Mouse (Mus musculus): ENCODE data around the gene Ptger2. TPM values are rescaled to one million over a fixed set of nuclear protein-coding genes. Genes with fewer than 3 reads are reported as not detected.
"Not testable (repeated sequence)": the region's sequence is repeated elsewhere in the genome, so short reads cannot be mapped to it uniquely, and the experiment has no call there.

Ptger2 gene
- polyA plus RNA-seq (2014; fragmentation: Nextera tagmentation; extraction: Ambion mirVana), result 0.12 TPM in 1 of 2 replicates, not detected in the other

DNA sequence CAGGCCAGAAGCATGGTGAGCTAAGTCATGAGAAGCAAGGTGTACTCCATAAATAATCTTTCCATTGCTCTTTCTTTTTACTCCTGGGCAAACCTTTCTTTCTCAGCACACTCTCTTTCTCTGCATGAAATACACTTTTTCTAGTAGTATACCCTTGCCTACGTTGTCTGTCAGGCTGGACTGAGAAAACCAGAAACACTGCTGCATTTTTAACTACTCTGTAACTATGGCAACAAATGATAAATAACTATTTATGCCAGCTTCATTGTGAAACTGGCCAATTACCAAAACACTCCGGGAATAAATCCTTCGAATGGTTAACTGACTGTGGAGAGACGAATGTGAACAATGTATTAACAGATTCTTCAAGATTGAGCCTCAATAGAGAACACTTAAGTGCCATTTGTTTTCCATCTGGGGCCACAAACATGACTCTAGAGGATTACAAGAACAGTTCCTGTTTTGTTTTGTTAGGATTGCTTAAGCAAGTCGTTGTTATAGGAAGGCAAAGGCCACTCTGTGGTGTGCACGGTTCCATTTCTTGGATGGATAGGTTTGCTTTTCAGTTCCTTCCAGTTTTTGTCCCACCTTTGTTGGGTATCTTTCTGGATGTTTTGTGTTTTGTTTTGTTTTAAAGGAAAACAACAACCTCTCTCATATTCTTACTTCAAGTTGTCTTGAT is at the start of gene Ptger2:
Gene Ptger2, plus strand, starts transcription at position 522 of the 682 bp plus-strand sequence.
- not testable (repeated sequence) for ATAC-seq (ENCODE audit: low FRiP score); DNase-seq (ENCODE audit: low spot score, missing footprints); H3K9me3 ChIP-seq (ENCODE audit: control insufficient read depth, low read length); H3K4me1 ChIP-seq (ENCODE audit: control insufficient read depth, insufficient read depth, low read length); H3K36me3 ChIP-seq (ENCODE audit: control insufficient read depth, insufficient read depth, low read length); H3K27ac ChIP-seq (ENCODE audit: low read depth, low read length)
- 48% methylated on average over 6 of the region's 6 CpGs for WGBS
- Histone ChIP-seq H3K4me3 (ENCODE audit: low read depth, low read length) (peak within 1 kb of the TSS; percentile 34), H3K27me3 (ENCODE audit: control insufficient read depth, insufficient read depth, low read length) (peaks cover 14% of the 10 kb centered on the region), H3K9ac (ENCODE audit: low read length) (peak within 1 kb of the TSS; percentile 47; the same call in 1 of the 2 replicates), H3K4me2 (peak within 1 kb of the TSS; percentile 69)

DNA sequence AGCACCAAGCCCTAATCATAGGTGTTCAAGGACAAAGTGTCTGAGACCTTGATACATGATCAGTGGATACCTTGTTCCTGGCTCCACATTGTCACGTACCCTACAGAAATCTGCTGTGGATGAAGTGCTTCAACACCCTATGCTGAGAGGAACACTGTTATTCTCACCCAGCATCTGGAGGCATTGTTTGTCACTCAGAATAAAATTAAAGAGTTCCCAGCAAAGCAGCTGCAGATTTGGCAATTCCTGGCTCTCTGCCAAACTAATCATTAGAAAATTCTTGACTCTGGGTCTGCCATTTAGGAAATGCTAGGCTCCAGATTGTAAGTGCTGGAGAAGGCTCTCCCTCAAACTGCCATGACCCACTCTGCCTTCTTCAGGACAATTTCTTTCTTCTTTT is 27.2 kb upstream of the Ptger2 start:
- H3K4me1 ChIP-seq (ENCODE audit: control insufficient read depth, insufficient read depth, low read length), result no peaks in the 10 kb centered on the region
- H3K9me3 ChIP-seq (ENCODE audit: control insufficient read depth, low read length), result no peaks in the 10 kb centered on the region
- no peak overlapping the region for H3K27ac ChIP-seq (ENCODE audit: low read depth, low read length)
- H3K27me3 ChIP-seq (ENCODE audit: control insufficient read depth, insufficient read depth, low read length), result no peaks in the 10 kb centered on the region
- no peak overlapping the region for H3K4me3 ChIP-seq (ENCODE audit: low read depth, low read length)
- 91% methylated on average over 1 of the region's 1 CpGs for WGBS
- no peaks in the 10 kb centered on the region for H3K36me3 ChIP-seq (ENCODE audit: control insufficient read depth, insufficient read depth, low read length)
- no peak overlapping the region for H3K9ac ChIP-seq (ENCODE audit: low read length)
- DNase-seq (ENCODE audit: low spot score, missing footprints), result no peak
- no peak overlapping the region for H3K4me2 ChIP-seq
- ATAC-seq (ENCODE audit: low FRiP score), result no peak

DNA sequence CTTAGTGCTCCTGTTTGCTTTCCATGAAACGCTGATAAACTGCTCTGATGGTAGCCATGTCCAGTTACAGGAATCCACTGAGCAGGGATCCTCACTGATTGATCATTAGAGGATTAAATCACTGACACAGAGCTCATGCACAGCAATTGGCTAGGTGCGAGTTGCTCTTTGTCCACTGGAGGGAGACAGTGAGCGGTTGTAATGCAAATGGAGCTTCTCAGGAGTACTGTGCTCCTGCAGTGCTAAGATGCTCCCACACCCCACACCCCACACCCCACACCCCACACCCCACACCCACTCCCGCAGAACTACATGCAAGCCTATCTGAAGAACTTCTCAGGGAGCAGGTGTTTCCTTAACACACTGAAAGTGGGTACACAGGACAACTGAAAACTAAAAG is 10.7 kb upstream of the Ptger2 start:
- not testable (repeated sequence) for H3K9me3 ChIP-seq (ENCODE audit: control insufficient read depth, low read length); H3K4me3 ChIP-seq (ENCODE audit: low read depth, low read length); H3K36me3 ChIP-seq (ENCODE audit: control insufficient read depth, insufficient read depth, low read length); H3K27me3 ChIP-seq (ENCODE audit: control insufficient read depth, insufficient read depth, low read length); H3K9ac ChIP-seq (ENCODE audit: low read length); H3K4me1 ChIP-seq (ENCODE audit: control insufficient read depth, insufficient read depth, low read length); H3K27ac ChIP-seq (ENCODE audit: low read depth, low read length); H3K4me2 ChIP-seq
- ATAC-seq (ENCODE audit: low FRiP score) (peak; percentile 77), DNase-seq (ENCODE audit: low spot score, missing footprints) (peak; percentile 92)
- 9% methylated on average over 4 of the region's 4 CpGs for WGBS

DNA sequence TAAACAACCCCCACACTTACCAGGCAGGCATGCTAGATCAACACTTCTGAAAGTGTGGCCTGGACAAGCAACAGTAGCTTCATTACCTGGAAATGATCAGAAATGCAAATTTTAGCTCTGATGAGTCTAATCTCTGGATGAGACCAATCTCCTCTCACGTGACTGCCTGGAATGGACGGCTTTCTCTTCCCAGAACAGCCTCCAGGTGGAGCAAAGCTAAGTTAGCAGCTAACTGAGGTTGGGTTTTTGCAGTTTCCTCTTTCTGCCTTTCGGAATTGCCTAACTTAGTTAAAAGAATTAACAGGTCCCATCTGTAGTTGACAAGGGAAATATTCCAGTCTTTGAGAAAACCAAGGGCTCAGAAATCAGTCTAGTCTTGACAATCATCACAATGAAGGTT is 8.1 kb upstream of the Ptger2 start:
- no peak for ATAC-seq (ENCODE audit: low FRiP score)

DNA sequence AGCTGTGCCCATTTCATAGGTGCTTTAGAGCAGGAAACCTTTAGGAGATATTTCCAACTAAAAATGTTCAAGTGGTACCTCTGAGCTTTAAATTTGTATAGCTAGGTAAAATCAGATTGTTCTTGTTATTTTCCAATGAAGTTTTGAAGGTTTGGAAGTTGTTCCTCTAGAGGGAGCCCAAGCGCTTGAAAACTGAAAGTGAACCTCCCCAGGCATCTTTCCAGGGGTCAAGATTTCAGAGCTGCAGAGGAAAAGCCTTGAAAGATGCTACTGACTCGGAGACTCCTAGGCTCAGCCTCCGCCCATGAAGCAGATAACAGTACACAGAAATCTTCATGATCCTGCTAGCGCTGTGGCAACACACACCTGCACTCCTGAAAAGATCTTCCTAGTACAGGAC is 6.5 kb upstream of the Ptger2 start:
- Histone ChIP-seq H3K9me3 (ENCODE audit: control insufficient read depth, low read length) (no peaks in the 10 kb centered on the region), H3K36me3 (ENCODE audit: control insufficient read depth, insufficient read depth, low read length) (no peaks in the 10 kb centered on the region), H3K27me3 (ENCODE audit: control insufficient read depth, insufficient read depth, low read length) (no peaks in the 10 kb centered on the region), H3K9ac (ENCODE audit: low read length) (no peak overlapping the region), H3K4me1 (ENCODE audit: control insufficient read depth, insufficient read depth, low read length) (no peaks in the 10 kb centered on the region), H3K4me2 (no peak overlapping the region), H3K27ac (ENCODE audit: low read depth, low read length) (no peak overlapping the region), H3K4me3 (ENCODE audit: low read depth, low read length) (no peak overlapping the region)
- no peak for ATAC-seq (ENCODE audit: low FRiP score)
- DNase-seq (ENCODE audit: low spot score, missing footprints), result peak; percentile 86
- whole genome bisulfite sequencing, result 7% methylated on average over 4 of the region's 4 CpGs

More for the DNA sequence above, 8.1 kb upstream of the Ptger2 start:
- Histone ChIP-seq H3K27ac (ENCODE audit: low read depth, low read length) (no peak overlapping the region), H3K9me3 (ENCODE audit: control insufficient read depth, low read length) (no peaks in the 10 kb centered on the region), H3K36me3 (ENCODE audit: control insufficient read depth, insufficient read depth, low read length) (no peaks in the 10 kb centered on the region), H3K27me3 (ENCODE audit: control insufficient read depth, insufficient read depth, low read length) (no peaks in the 10 kb centered on the region), H3K4me2 (no peak overlapping the region), H3K4me1 (ENCODE audit: control insufficient read depth, insufficient read depth, low read length) (no peaks in the 10 kb centered on the region), H3K4me3 (ENCODE audit: low read depth, low read length) (no peak overlapping the region), H3K9ac (ENCODE audit: low read length) (no peak overlapping the region)
- 48% methylated on average over 3 of the region's 3 CpGs for WGBS
- DNase-seq (ENCODE audit: low spot score, missing footprints), result no peak

DNA sequence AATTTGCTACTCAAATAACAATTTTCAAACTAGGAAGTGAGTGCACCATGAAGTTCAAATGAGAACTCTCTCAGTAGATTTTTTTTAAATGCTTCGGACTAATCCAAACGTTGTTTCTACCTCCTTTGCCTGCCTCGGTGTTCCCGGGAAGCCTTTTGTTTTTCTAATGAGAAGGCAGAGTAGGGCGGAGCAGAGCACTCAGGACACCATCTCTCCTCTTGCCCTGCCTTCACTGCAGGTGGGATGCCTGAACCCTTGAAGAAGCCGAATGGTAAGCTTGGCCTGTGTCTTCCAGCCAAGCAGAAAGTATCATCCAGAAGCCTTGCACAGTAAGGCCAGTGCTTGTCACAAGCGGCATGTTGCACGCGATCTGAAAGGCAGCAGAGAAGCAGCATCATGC is 3.9 kb upstream of the Ptger2 start:
- Histone ChIP-seq H3K4me2 (no peak overlapping the region), H3K4me3 (ENCODE audit: low read depth, low read length) (no peak overlapping the region), H3K27me3 (ENCODE audit: control insufficient read depth, insufficient read depth, low read length) (peaks cover 3% of the 10 kb centered on the region), H3K27ac (ENCODE audit: low read depth, low read length) (no peak overlapping the region), H3K4me1 (ENCODE audit: control insufficient read depth, insufficient read depth, low read length) (no peaks in the 10 kb centered on the region; the same call in none of the 2 replicates), H3K36me3 (ENCODE audit: control insufficient read depth, insufficient read depth, low read length) (no peaks in the 10 kb centered on the region), H3K9me3 (ENCODE audit: control insufficient read depth, low read length) (no peaks in the 10 kb centered on the region), H3K9ac (ENCODE audit: low read length) (no peak overlapping the region)
- no peak for ATAC-seq (ENCODE audit: low FRiP score)
- WGBS, result 21% methylated on average over 9 of the region's 9 CpGs
- DNase-seq (ENCODE audit: low spot score, missing footprints), result no peak

DNA sequence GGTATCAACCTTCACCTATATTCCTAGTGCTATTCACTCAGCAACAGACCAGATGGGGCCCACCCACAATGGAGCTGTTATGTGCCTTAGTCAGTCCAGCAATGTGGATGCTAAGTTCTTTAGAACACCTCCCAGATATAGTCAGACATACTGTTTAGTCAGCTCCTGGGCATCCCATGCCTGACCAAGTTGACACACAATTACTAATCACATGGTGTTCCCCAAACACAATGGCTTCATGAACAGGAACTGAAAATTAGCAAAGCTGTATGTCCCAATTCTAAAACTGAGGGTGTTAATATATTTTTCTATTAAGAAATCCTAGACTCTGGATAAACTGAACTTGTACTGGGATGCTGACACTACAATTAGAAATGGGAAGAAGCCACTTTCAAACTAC is 1.7 kb upstream of the Ptger2 start:
- Histone ChIP-seq H3K27ac (ENCODE audit: low read depth, low read length) (no peak overlapping the region), H3K4me3 (ENCODE audit: low read depth, low read length) (no peak overlapping the region), H3K27me3 (ENCODE audit: control insufficient read depth, insufficient read depth, low read length) (peaks cover 14% of the 10 kb centered on the region), H3K4me1 (ENCODE audit: control insufficient read depth, insufficient read depth, low read length) (no peaks in the 10 kb centered on the region; the same call in none of the 2 replicates), H3K9ac (ENCODE audit: low read length) (no peak overlapping the region), H3K4me2 (no peak overlapping the region), H3K9me3 (ENCODE audit: control insufficient read depth, low read length) (no peaks in the 10 kb centered on the region), H3K36me3 (ENCODE audit: control insufficient read depth, insufficient read depth, low read length) (no peaks in the 10 kb centered on the region)
- DNase-seq (ENCODE audit: low spot score, missing footprints), result no peak
- no peak for ATAC-seq (ENCODE audit: low FRiP score)

DNA sequence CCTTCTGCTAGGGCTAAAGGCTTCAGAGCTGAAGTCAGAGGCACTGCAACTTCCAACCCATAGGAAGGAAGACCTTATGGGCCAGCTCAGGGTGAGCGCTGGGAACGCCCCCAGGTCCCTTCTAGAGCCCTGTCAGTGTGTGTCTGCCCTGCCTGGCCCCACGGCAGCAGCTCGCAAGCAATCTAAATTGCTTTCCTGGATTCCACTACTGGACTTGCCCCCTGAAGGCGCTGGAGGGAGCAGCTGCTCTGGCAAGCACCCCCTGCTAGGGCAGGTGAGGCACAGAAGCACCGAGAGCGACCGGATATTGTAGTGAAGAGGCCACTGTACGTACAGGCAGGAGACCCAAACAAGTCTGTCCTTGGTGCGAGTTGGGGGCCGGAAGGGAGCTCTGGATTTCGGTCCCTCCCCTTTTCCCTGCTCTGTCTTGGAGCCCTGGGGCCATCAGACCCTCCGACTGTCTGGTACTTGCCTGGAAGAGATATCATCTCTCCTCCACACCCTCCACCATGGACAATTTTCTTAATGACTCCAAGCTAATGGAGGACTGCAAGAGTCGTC is 541 bp downstream of the Ptger2 start:
- DNase-seq (ENCODE audit: low spot score, missing footprints), result no peak
- H3K27ac ChIP-seq (ENCODE audit: low read depth, low read length), result no peak overlapping the region
- peak overlapping the region; percentile 34 for H3K4me3 ChIP-seq (ENCODE audit: low read depth, low read length)

DNA sequence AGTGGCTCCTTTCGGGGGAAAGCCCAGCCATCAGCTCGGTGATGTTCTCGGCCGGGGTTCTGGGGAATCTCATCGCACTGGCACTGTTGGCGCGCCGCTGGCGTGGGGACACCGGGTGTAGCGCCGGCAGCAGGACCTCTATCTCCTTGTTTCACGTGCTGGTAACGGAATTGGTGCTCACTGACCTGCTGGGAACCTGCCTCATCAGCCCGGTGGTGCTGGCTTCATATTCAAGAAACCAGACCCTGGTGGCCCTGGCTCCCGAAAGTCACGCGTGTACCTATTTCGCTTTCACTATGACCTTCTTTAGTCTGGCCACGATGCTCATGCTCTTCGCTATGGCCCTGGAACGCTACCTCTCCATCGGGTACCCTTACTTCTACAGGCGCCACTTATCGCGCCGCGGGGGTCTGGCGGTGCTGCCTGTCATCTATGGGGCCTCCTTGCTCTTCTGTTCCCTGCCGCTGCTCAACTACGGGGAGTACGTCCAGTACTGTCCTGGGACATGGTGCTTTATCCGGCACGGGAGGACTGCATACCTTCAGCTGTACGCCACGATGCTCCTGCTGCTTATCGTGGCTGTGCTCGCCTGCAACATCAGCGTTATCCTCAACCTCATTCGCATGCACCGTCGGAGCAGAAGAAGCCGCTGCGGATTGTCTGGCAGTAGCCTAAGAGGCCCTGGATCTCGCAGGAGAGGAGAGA is 1.2 kb downstream of the Ptger2 start:
- no peaks in the 10 kb centered on the region for H3K36me3 ChIP-seq (ENCODE audit: control insufficient read depth, insufficient read depth, low read length)
- H3K27me3 ChIP-seq (ENCODE audit: control insufficient read depth, insufficient read depth, low read length), result peaks cover 14% of the 10 kb centered on the region

More for the DNA sequence above, 541 bp downstream of the Ptger2 start:
- Histone ChIP-seq H3K4me2 (peak overlapping the region; percentile 69), H3K4me1 (ENCODE audit: control insufficient read depth, insufficient read depth, low read length) (no peaks in the 10 kb centered on the region; the same call in none of the 2 replicates), H3K36me3 (ENCODE audit: control insufficient read depth, insufficient read depth, low read length) (no peaks in the 10 kb centered on the region), H3K9ac (ENCODE audit: low read length) (peak overlapping the region; percentile 47; the same call in 1 of the 2 replicates), H3K9me3 (ENCODE audit: control insufficient read depth, low read length) (no peaks in the 10 kb centered on the region), H3K27me3 (ENCODE audit: control insufficient read depth, insufficient read depth, low read length) (peaks cover 14% of the 10 kb centered on the region)
- WGBS, result 4% methylated on average over 14 of the region's 14 CpGs
- ATAC-seq (ENCODE audit: low FRiP score), result peak; percentile 67

More for the DNA sequence above, 1.2 kb downstream of the Ptger2 start:
- Histone ChIP-seq H3K9ac (ENCODE audit: low read length) (peak overlapping the region; percentile 47; the same call in 1 of the 2 replicates), H3K4me2 (peak overlapping the region; percentile 69), H3K4me1 (ENCODE audit: control insufficient read depth, insufficient read depth, low read length) (no peaks in the 10 kb centered on the region; the same call in none of the 2 replicates), H3K9me3 (ENCODE audit: control insufficient read depth, low read length) (no peaks in the 10 kb centered on the region), H3K4me3 (ENCODE audit: low read depth, low read length) (peak overlapping the region; percentile 34), H3K27ac (ENCODE audit: low read depth, low read length) (no peak overlapping the region)
- DNase-seq (ENCODE audit: low spot score, missing footprints) (peak; percentile 91), ATAC-seq (ENCODE audit: low FRiP score) (peak; percentile 69)
- WGBS, result under 1% methylated on average over 45 of the region's 45 CpGs

All from midbrain, embryonic 11.5 days (tissue).